Mouse (Mus musculus) ES-E14 (cell line): ENCODE results near the gene Cish.

Experiments
- CHD2 ChIP-seq: IDR thresholded peaks from 2 replicates; pipeline ENCODE4 v1.6.1; 2014; ENCODE audit warnings: mild to moderate bottlenecking, low read depth, low read length, inconsistent platforms
- HCFC1 ChIP-seq: IDR thresholded peaks from 2 replicates; pipeline ENCODE4 v1.6.1; 2012; ENCODE audit warnings: low read length, inconsistent platforms, borderline replicate concordance; ENCODE audit not compliant: insufficient read depth
- MAFK ChIP-seq: IDR thresholded peaks from 2 replicates; pipeline ENCODE4 v1.6.1; 2014; ENCODE audit warnings: mild to moderate bottlenecking, low read depth, low read length, inconsistent platforms; ENCODE audit not compliant: insufficient read depth
- ZNF384 ChIP-seq: IDR thresholded peaks from 2 replicates; pipeline ENCODE4 v1.6.1; 2012; ENCODE audit warnings: low read depth, low read length, inconsistent platforms

DNA sequence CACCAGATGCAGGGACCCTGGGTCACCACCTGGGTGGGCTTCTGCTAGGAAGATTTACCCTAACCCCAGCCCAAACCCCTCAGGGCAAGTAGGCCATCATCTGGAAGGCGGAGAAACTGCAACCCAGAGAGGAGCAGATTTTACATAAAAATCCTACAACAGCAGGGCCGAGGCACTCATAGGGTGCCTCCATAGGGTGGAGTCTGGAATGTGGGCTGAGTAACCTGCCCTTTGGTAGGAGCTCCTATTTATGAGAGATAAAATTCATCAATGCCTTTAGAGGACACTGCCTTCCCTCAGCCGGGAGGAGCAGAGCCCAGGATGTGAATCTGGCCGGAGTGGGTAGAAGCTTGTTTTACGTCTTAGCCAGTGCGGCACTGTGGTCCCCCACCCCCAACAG lies 3.0 kb downstream of the Cish start:
- TF ChIP-seq ZNF384 (no peak), MAFK (no peak), CHD2 (no peak), HCFC1 (no peak)
